Mouse (Mus musculus) kidney, embryonic 14.5 days (tissue): Measurements from ENCODE around the gene Grin2d. TPM values are rescaled to one million over a fixed set of nuclear protein-coding genes. Genes with fewer than 3 reads are reported as not detected.

Experiments
- polyA plus RNA-seq: library from polyadenylated mRNA; unstranded; fragments of >200 nt; fragmentation: Nextera tagmentation; extraction: Ambion mirVana; gene quantifications from 2 replicates; pipeline ENCODE4 v1.2.1, GENCODE M21; 2014

Gene Grin2d
- polyA plus RNA-seq, 1 experiment from 2014 or later, result 0.28 TPM

Other genes starting within 250 kb of the Grin2d start
- 3.6 and 5.0 TPM in 2 replicates for gene Mamstr, start 238.4 kb downstream of the Grin2d start, polyA plus RNA-seq
- gene Fut2, start 212.0 kb downstream of the Grin2d start, polyA plus RNA-seq, result 0.26 and 0.31 TPM in 2 replicates
- gene Ntn5, start 194.4 kb downstream of the Grin2d start, polyA plus RNA-seq, result 0.20 and 0.27 TPM in 2 replicates
- gene Sec1, start 184.0 kb downstream of the Grin2d start, polyA plus RNA-seq, result 0.17 and 0.28 TPM in 2 replicates
- gene Car11, start 178.5 kb downstream of the Grin2d start, polyA plus RNA-seq, result 6.9 and 11.9 TPM in 2 replicates
- 6.6 and 7.7 TPM in 2 replicates for gene Dbp, start 173.3 kb downstream of the Grin2d start, polyA plus RNA-seq
- gene Rpl18, start 162.9 kb downstream of the Grin2d start, polyA plus RNA-seq, result 1,328 and 1,679 TPM in 2 replicates
- gene Sphk2, start 160.4 kb downstream of the Grin2d start, polyA plus RNA-seq, result 16.8 and 23.9 TPM in 2 replicates
- gene Fam83e, start 157.2 kb downstream of the Grin2d start, polyA plus RNA-seq, result 1.2 and 2.1 TPM in 2 replicates
- 0.29 TPM in 1 of 2 replicates, not detected in the other for gene Spaca4, start 152.6 kb downstream of the Grin2d start, polyA plus RNA-seq
- 2.8 and 4.2 TPM in 2 replicates for gene Lmtk3, start 94.6 kb downstream of the Grin2d start, polyA plus RNA-seq
- 3.2 and 3.8 TPM in 2 replicates for gene Sult2b1, start 93.7 kb downstream of the Grin2d start, polyA plus RNA-seq
- 109 and 111 TPM in 2 replicates for gene Cyth2, start 63.8 kb downstream of the Grin2d start, polyA plus RNA-seq
- 1.2 and 1.3 TPM in 2 replicates for gene Kcnj14, start 53.6 kb downstream of the Grin2d start, polyA plus RNA-seq
- gene Grwd1, start 47.4 kb downstream of the Grin2d start, polyA plus RNA-seq, result 69.5 and 93.5 TPM in 2 replicates
- 145 and 184 TPM in 2 replicates for gene Kdelr1, start 5.6 kb downstream of the Grin2d start, polyA plus RNA-seq
- gene Syngr4, start 18.3 kb upstream of the Grin2d start, polyA plus RNA-seq, result 0.90 and 2.1 TPM in 2 replicates
- 4.5 and 5.0 TPM in 2 replicates for gene Tmem143, start 18.6 kb upstream of the Grin2d start, polyA plus RNA-seq
- 171 and 182 TPM in 2 replicates for gene Emp3, start 43.0 kb upstream of the Grin2d start, polyA plus RNA-seq
- 8.0 and 10.0 TPM in 2 replicates for gene Ccdc114, start 45.7 kb upstream of the Grin2d start, polyA plus RNA-seq
- gene Abcc6, start 151.9 kb upstream of the Grin2d start, polyA plus RNA-seq, result 0.04 and 0.53 TPM in 2 replicates
- gene Nomo1, start 155.3 kb upstream of the Grin2d start, polyA plus RNA-seq, result 23.7 and 24.5 TPM in 2 replicates
- 0.10 and 0.19 TPM in 2 replicates for gene Kcnj11, start 222.4 kb upstream of the Grin2d start, polyA plus RNA-seq